Mouse (Mus musculus) bone marrow, adult 2 months (tissue): ENCODE measurements around the gene Tbc1d10a.

Source experiments
- CTCF ChIP-seq: fragments of 200-500 bp; IDR thresholded peaks from 2 replicates; pipeline ENCODE4 v1.5.1; 2011; ENCODE audit warnings: low read length, control low read depth; ENCODE audit not compliant: control insufficient read depth, insufficient read depth
- POLR2A ChIP-seq: fragments of 200-500 bp; IDR thresholded peaks from 2 replicates; pipeline ENCODE4 v1.6.1; 2011; ENCODE audit warnings: low read depth, mild to moderate bottlenecking, control low read depth, low read length, borderline replicate concordance; ENCODE audit not compliant: control insufficient read depth

DNA sequence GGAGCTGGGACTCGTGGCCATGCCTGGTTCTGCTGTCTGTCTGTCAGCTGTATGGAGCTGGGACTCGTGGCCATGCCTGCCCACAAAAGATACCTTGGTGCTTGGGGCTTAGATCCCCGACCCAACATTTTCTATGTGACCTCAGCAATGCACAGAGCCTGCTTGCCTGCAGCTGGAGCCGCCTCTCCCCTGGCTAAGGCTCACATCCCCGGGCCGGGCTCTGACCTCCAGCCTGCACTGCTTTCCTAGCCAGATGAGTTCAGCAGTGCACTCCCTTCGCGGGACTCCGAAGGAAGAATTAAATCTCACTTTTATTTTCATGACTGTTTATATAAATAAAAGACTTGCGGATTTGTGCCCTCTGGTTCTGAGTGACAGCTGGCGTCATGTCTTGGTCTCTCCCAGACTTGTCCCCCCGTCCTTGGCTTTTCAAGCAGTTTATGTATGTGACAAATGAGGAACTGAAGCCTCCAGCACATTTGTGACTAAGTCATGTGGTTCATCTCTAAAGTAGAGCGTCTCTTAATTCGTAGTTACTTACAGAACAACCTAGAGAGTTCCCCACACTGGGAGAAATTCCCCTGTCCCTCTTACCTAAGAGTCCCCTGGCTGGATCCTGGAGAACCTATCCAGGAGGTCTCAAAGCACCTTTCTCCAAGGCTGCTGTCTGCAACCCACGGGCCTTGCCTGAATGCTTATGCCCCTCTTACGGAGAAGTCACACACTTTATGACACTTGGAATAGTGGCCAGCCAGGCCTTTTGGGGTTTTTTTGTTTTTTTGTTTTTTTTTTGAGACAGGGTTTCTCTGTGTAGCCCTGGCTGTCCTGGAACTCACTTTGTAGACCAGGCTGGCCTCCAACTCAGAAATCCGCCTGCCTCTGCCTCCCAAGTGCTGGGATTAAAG is 35.7 kb downstream of the Tbc1d10a start:
- TF ChIP-seq POLR2A = no peak
- TF ChIP-seq CTCF = no peak
